ENCODE assay signal across 14 mouse cellular contexts in the genomic region with DNA sequence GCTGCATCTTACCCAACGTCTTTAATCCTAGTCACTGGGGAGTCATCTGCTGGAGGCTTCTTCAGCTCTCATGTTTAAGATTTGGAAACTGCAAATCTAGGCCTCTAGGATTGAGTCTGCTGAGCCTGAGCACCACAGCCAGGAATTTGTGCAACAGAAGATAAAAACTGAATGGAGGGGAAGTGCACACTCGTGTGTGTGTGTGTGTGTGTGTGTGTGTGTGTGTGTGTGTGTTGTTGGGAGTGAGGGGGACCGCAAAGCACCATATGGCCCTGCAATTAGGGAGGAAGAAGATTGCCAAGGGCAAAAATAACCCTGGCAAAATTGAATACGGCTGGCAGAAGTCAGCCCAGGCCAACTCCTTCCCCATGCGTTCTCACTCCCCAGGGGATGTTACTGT.
DNase-seq lines count a peak whose midpoint lies in the region; ATAC-seq lines count a peak whose summit lies in the region.
"Had no signal": no experiment of that assay in that cellular context is flagged by ENCODE, and none has a peak within 500 bp of the region (broad histone marks: within the 10 kb centered on the region; RNA-seq: fewer than 3 reads in every experiment).

No protein-coding gene starts in this region.

- DNase-seq in hindbrain, embryonic 10.5 days (ENCODE audit: low spot score) = no peak
- DNase-seq in MN1 (ENCODE audit: low spot score) = peak; percentile 10
- DNase-seq: heart, adult 2 months; kidney, postnatal 14 days; liver, postnatal 0 days; retina, postnatal 1 day had no signal

- no peak overlapping the region for H3K4me2 ChIP-seq in hindbrain, embryonic 13.5 days
- H3K4me2 ChIP-seq in embryonic facial prominence, embryonic 12.5 days (replicated peaks) = no peak overlapping the region
- H3K4me2 ChIP-seq: limb, embryonic 12.5 days; stomach, embryonic 15.5 days had no signal

- 0 out of 2 replicates have a peak overlapping the region, but pooled peaks have one; percentile 2 for H3K27ac ChIP-seq in hindbrain, embryonic 13.5 days
- H3K27ac ChIP-seq in hindbrain, embryonic 10.5 days = no peak overlapping the region
- 0 out of 2 replicates have a peak overlapping the region, but pooled peaks have one; percentile 36 for H3K27ac ChIP-seq in embryonic facial prominence, embryonic 12.5 days
- H3K27ac ChIP-seq: heart, adult 2 months; limb, embryonic 12.5 days; stomach, embryonic 15.5 days had no signal

- no peak overlapping the region for H3K9ac ChIP-seq in hindbrain, embryonic 13.5 days
- H3K9ac ChIP-seq in embryonic facial prominence, embryonic 12.5 days = no peak overlapping the region
- H3K9ac ChIP-seq: limb, embryonic 12.5 days; liver, postnatal 0 days; stomach, embryonic 15.5 days had no signal

- no peaks in the 10 kb centered on the region for H3K27me3 ChIP-seq in hindbrain, embryonic 13.5 days
- no peaks in the 10 kb centered on the region for H3K27me3 ChIP-seq in hindbrain, embryonic 10.5 days (ENCODE audit: insufficient read depth, poor library complexity, severe bottlenecking)
- H3K27me3 ChIP-seq in embryonic facial prominence, embryonic 12.5 days = no peaks in the 10 kb centered on the region
- H3K27me3 ChIP-seq: limb, embryonic 12.5 days; stomach, embryonic 15.5 days had no signal

- H3K4me1 ChIP-seq in hindbrain, embryonic 13.5 days (replicated peaks) = peaks cover 39% of the 10 kb centered on the region
- peaks cover 55% of the 10 kb centered on the region for H3K4me1 ChIP-seq in hindbrain, embryonic 10.5 days (replicated peaks)
- peaks cover 22% of the 10 kb centered on the region for H3K4me1 ChIP-seq in embryonic facial prominence, embryonic 12.5 days
- H3K4me1 ChIP-seq: stomach, embryonic 15.5 days had no signal

- H3K9me3 ChIP-seq in hindbrain, embryonic 13.5 days = no peaks in the 10 kb centered on the region
- H3K9me3 ChIP-seq in hindbrain, embryonic 10.5 days = no peaks in the 10 kb centered on the region
- H3K9me3 ChIP-seq in embryonic facial prominence, embryonic 12.5 days = no peaks in the 10 kb centered on the region
- H3K9me3 ChIP-seq: limb, embryonic 12.5 days; stomach, embryonic 15.5 days had no signal

- no peak for ATAC-seq in hindbrain, embryonic 13.5 days (ENCODE audit: low FRiP score)
- ATAC-seq in cerebellum, adult (ENCODE audit: insufficient number of reproducible peaks, low FRiP score, low TSS enrichment) = peak; percentile 82
- ATAC-seq in embryonic facial prominence, embryonic 12.5 days (ENCODE audit: insufficient number of reproducible peaks, insufficient read depth, low FRiP score, low TSS enrichment) = no peak
- no peak for ATAC-seq in monocyte, adult 5-6 weeks (replicated peaks; ENCODE audit: insufficient number of reproducible peaks, low FRiP score, low TSS enrichment, poor library complexity, severe bottlenecking)
- ATAC-seq in megakaryocyte progenitor cell, adult 5-6 weeks (replicated peaks; ENCODE audit: poor library complexity) = no peak
- ATAC-seq: CD4-positive, CD25-positive, alpha-beta regulatory T cell, adult 4 months; liver, postnatal 0 days had no signal

- no peaks in the 10 kb centered on the region for H3K36me3 ChIP-seq in hindbrain, embryonic 13.5 days
- H3K36me3 ChIP-seq in hindbrain, embryonic 10.5 days = no peaks in the 10 kb centered on the region; the same call in 1 of the 2 replicates
- no peaks in the 10 kb centered on the region for H3K36me3 ChIP-seq in embryonic facial prominence, embryonic 12.5 days
- H3K36me3 ChIP-seq: limb, embryonic 12.5 days; stomach, embryonic 15.5 days had no signal

- no peak overlapping the region for H3K4me3 ChIP-seq in hindbrain, embryonic 13.5 days
- H3K4me3 ChIP-seq in hindbrain, embryonic 10.5 days = no peak overlapping the region
- H3K4me3 ChIP-seq in embryonic facial prominence, embryonic 12.5 days = no peak overlapping the region
- H3K4me3 ChIP-seq: heart, adult 2 months; limb, embryonic 12.5 days; stomach, embryonic 15.5 days had no signal

- 39% methylated on average over 5 of the region's 5 CpGs for WGBS in hindbrain, embryonic 13.5 days
- 65% methylated on average over 5 of the region's 5 CpGs for WGBS in hindbrain, embryonic 10.5 days
- 30% methylated on average over 5 of the region's 5 CpGs for WGBS in embryonic facial prominence, embryonic 12.5 days
